Mouse (Mus musculus): ENCODE measurements at regions not wholly inside any gene's neighbourhood (a gene's known extent, or its start where the extent isn't known, plus 50 kb on each side); places are given as distances from the start of the nearest gene placed in this dataset.
A peak's percentile ranks its signal among the peaks of the same experiment; 100 is the strongest.

GRCm38 (mm10) chr6:88964071-88964470, 62.0 kb downstream of the Tpra1 start:
- no peak for DNase-seq

- no peak for DNase-seq
These were observed 62.9 kb downstream of the Tpra1 start for GRCm38 (mm10) chr6:88964911-88965310.

- DNase-seq = no peak
These were observed 63.5 kb downstream of the Tpra1 start for GRCm38 (mm10) chr6:88965361-88966226.

GRCm38 (mm10) chr6:88966501-88966900, 64.5 kb downstream of the Tpra1 start:
- DNase-seq = no peak

GRCm38 (mm10) chr6:88968842-88969241, 66.8 kb downstream of the Tpra1 start:
- no peak for DNase-seq

- DNase-seq = no peak
These were observed 69.7 kb downstream of the Tpra1 start for GRCm38 (mm10) chr6:88971729-88972128.

- no peak for DNase-seq
These were observed 72.4 kb downstream of the Tpra1 start for GRCm38 (mm10) chr6:88974457-88974856.

- DNase-seq = no peak
These were observed 74.5 kb downstream of the Tpra1 start for GRCm38 (mm10) chr6:88976581-88976980.

- no peak for DNase-seq
These were observed 74.9 kb downstream of the Tpra1 start for GRCm38 (mm10) chr6:88976994-88977393.

GRCm38 (mm10) chr6:88978970-88979369, 76.9 kb downstream of the Tpra1 start:
- no peak for DNase-seq

GRCm38 (mm10) chr6:88980112-88980511, 78.1 kb downstream of the Tpra1 start:
- DNase-seq = peak in 1 of 2 experiments; percentile 38

GRCm38 (mm10) chr6:88981544-88981943, 79.5 kb downstream of the Tpra1 start:
- no peak for DNase-seq

GRCm38 (mm10) chr6:88984170-88984569, 82.1 kb downstream of the Tpra1 start:
- DNase-seq = no peak

GRCm38 (mm10) chr6:88984863-88985262, 82.8 kb downstream of the Tpra1 start:
- no peak for DNase-seq

GRCm38 (mm10) chr6:88988551-88988950, 86.5 kb downstream of the Tpra1 start:
- no peak for DNase-seq

- DNase-seq = no peak
These were observed 87.7 kb downstream of the Tpra1 start for GRCm38 (mm10) chr6:88989617-88990299.

- DNase-seq = no peak
These were observed 88.2 kb downstream of the Tpra1 start for GRCm38 (mm10) chr6:88990300-88990685.

- no peak for DNase-seq
These were observed 93.0 kb downstream of the Tpra1 start for GRCm38 (mm10) chr6:88995077-88995476.

- DNase-seq = no peak
These were observed 97.1 kb downstream of the Tpra1 start for GRCm38 (mm10) chr6:88998927-88999722.

- peak in 1 of 2 experiments; percentile 13 for DNase-seq
These were observed 98.3 kb downstream of the Tpra1 start for GRCm38 (mm10) chr6:89000359-89000758.

GRCm38 (mm10) chr6:89003197-89003923, 101.3 kb downstream of the Tpra1 start:
- DNase-seq = peak in 1 of 2 experiments; percentile 11

GRCm38 (mm10) chr6:89005094-89005493, 103.0 kb downstream of the Tpra1 start:
- DNase-seq = no peak

- no peak for DNase-seq
These were observed 104.9 kb downstream of the Tpra1 start for GRCm38 (mm10) chr6:89006997-89007396.
